Mouse (Mus musculus) E14TG2a.4 (cell line): Measurements from ENCODE around the gene Cwc27.

Experiments used
- CTCF ChIP-seq: conservative IDR thresholded peaks from 2 replicates; pipeline ENCODE4 v1.5.1; 2014; ENCODE audit warnings: low read length
- POU5F1 ChIP-seq: IDR thresholded peaks from 2 replicates; pipeline ENCODE4 v1.6.1; 2014; ENCODE audit warnings: low read length, borderline replicate concordance

DNA sequence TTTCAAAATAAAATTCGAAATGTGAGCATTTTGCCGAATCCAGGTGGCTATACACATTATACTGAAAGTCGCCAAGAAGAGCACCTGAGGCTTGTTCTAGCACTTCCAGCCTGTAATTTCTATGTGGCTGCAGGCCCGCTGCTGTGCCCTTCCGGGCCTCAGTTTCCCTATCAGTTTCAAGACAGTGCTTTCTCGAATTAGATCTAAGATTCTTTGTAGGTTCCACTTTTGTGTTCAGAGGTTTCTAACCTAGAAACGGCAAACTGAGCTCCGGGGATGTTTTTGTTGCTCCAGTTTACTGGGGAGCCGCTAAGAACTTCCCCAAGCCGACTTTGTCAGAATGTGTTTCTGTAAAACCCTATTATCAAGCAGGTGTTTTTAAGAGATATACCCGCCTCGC lies 754 bp upstream of the Cwc27 start:
- TF ChIP-seq CTCF (no peak), POU5F1 (no peak)
